Mouse (Mus musculus) right cerebral cortex, postnatal 4 days (tissue): ENCODE measurements around the gene Map3k7cl.

ENCODE experiments used
- DNase-seq: peaks from one replicate; pipeline ENCODE4 v3.0.0-alpha.2; 2022

Map3k7cl gene

GRCm38 (mm10) chr16:87644111-87644770 is 91.1 kb downstream of the Map3k7cl start:
- DNase-seq, result no peak
